Mouse (Mus musculus) left cerebral cortex, postnatal 10 days (tissue): ENCODE results near the gene Nle1. TPM values are rescaled to one million over a fixed set of nuclear protein-coding genes. Genes with fewer than 3 reads are reported as not detected.

Experiments
- DNase-seq, 2 experiments: peaks; one replicate each; pipeline ENCODE4 v3.0.0; 2021 to 2022; ENCODE audit warnings: low spot score in 2 of 2, mixed read lengths in 1 of 2; ENCODE audit errors: extremely low spot score in 1 of 2
- intact Hi-C: fragments of 180-260 bp; cut with DNase I; formaldehyde crosslinking; loops from one replicate; pipeline ENCODE4 v1.15.1; 2025
- total RNA-seq, 2 experiments: library from RNA; stranded (reverse); gene quantifications; 2 replicates each; pipeline ENCODE4 v1.2.3; 2021

The Nle1 gene
- total RNA-seq, 2 experiments from 2014 or later = 37.1 to 41.2 TPM

- intact Hi-C loops = no loop called here
- no peak for DNase-seq
Measured at GRCm38 (mm10) chr11:82852958-82853357, 55.3 kb downstream of the Nle1 start.

GRCm38 (mm10) chr11:82852540-82852939 is 55.7 kb downstream of the Nle1 start:
- no peak for DNase-seq
- intact Hi-C loops = no loop called here

- intact Hi-C loops = no loop called here
Measured at GRCm38 (mm10) chr11:82852115-82852514, 56.1 kb downstream of the Nle1 start.

More at GRCm38 (mm10) chr11:82852115-82852514, 56.1 kb downstream of the Nle1 start:
- no peak for DNase-seq

Other genes starting within 250 kb of the Nle1 start
- gene Cct6b, start 144.1 kb downstream of the Nle1 start, total RNA-seq = not detected
- 10 to 100 TPM; 14.3 to 15.4 TPM for gene Zfp830, start 144.1 kb downstream of the Nle1 start, total RNA-seq
- gene Lig3, start 127.3 kb downstream of the Nle1 start, total RNA-seq = 10 to 100 TPM; 31.9 to 34.5 TPM
- 1 to 10 TPM; 3.5 to 4.1 TPM for gene Rffl, start 37.2 kb downstream of the Nle1 start, total RNA-seq
- gene Rad51d, start 17.8 kb downstream of the Nle1 start, total RNA-seq = 10 to 100 TPM; 11.1 to 11.3 TPM
- gene Fndc8, start 16.3 kb downstream of the Nle1 start, total RNA-seq = not detected
- gene Unc45b, start 2.1 kb upstream of the Nle1 start, total RNA-seq = 1 to 10 TPM; 3.3 to 5.1 TPM
- 1 to 10 TPM; 3.9 to 4.3 TPM for gene Slfn5, start 42.9 kb upstream of the Nle1 start, total RNA-seq
- under 1 TPM; 0.47 to 0.60 TPM for gene Slfn9, start 83.4 kb upstream of the Nle1 start, total RNA-seq
- gene Slfn8, start 112.4 kb upstream of the Nle1 start, total RNA-seq = under 1 TPM; 0.28 TPM
- under 1 TPM; 0.34 to 0.60 TPM for gene Slfn2, start 156.7 kb upstream of the Nle1 start, total RNA-seq
- gene Slfn1, start 208.4 kb upstream of the Nle1 start, total RNA-seq = not detected